7 mouse cellular contexts compared by ENCODE assay signal in genomic region chr8:61386645-61387044, GRCm38 (mm10).
A peak's percentile ranks its signal among the peaks of the same experiment; 100 is the strongest.
DNase-seq lines count a peak whose midpoint lies in the region; ATAC-seq and TF ChIP-seq lines count a peak whose summit lies in the region.

No protein-coding gene starts in this region.

- no peak for TF ChIP-seq EP300 in lung, postnatal 0 days (IDR thresholded peaks at IDR 0.05)
- TF ChIP-seq EP300 in stomach, postnatal 0 days (optimal IDR thresholded peaks at IDR 0.05): no peak

- no peak overlapping the region for H3K4me2 ChIP-seq in lung, embryonic 14.5 days
- H3K4me2 ChIP-seq in hindbrain, embryonic 13.5 days: peak overlapping the region; percentile 9; the same call in 1 of the 2 replicates
- no peak overlapping the region for H3K4me2 ChIP-seq in lung, postnatal 0 days (replicated peaks; ENCODE audit: low read depth, low read length)
- no peak overlapping the region for H3K4me2 ChIP-seq in stomach, postnatal 0 days (replicated peaks; ENCODE audit: low read depth)

- no peaks in the 10 kb centered on the region for H3K27me3 ChIP-seq in lung, embryonic 14.5 days (ENCODE audit: insufficient read depth, low read length)
- H3K27me3 ChIP-seq in embryonic facial prominence, embryonic 10.5 days (replicated peaks; ENCODE audit: low read depth, poor library complexity, severe bottlenecking): no peaks in the 10 kb centered on the region
- no peaks in the 10 kb centered on the region for H3K27me3 ChIP-seq in hindbrain, embryonic 13.5 days
- no peaks in the 10 kb centered on the region for H3K27me3 ChIP-seq in lung, postnatal 0 days (replicated peaks; ENCODE audit: insufficient read depth, low read length)
- no peaks in the 10 kb centered on the region for H3K27me3 ChIP-seq in stomach, postnatal 0 days (ENCODE audit: control insufficient read depth, insufficient read depth, low read length)
- no peaks in the 10 kb centered on the region for H3K27me3 ChIP-seq in thymus, adult 2 months (ENCODE audit: control insufficient read depth, insufficient read depth, low read length)

- TF ChIP-seq CTCF in lung, embryonic 14.5 days (IDR thresholded peaks at IDR 0.05; ENCODE audit: low read depth): peak; percentile 16
- no peak for TF ChIP-seq CTCF in lung, adult 2 months (IDR thresholded peaks at IDR 0.05; ENCODE audit: insufficient read depth, low read length)
- TF ChIP-seq CTCF in lung, postnatal 0 days (IDR thresholded peaks at IDR 0.05): peak; percentile 43
- peak; percentile 51 for TF ChIP-seq CTCF in stomach, postnatal 0 days (IDR thresholded peaks at IDR 0.05; ENCODE audit: low read depth)
- TF ChIP-seq CTCF in thymus, adult 2 months (IDR thresholded peaks at IDR 0.05; ENCODE audit: borderline replicate concordance, control insufficient read depth, extremely low read depth, insufficient read depth, low read length, poor library complexity): no peak

- peak overlapping the region; percentile 78 for H3K27ac ChIP-seq in lung, embryonic 14.5 days (ENCODE audit: low read depth)
- peak overlapping the region; percentile 80 for H3K27ac ChIP-seq in embryonic facial prominence, embryonic 10.5 days (replicated peaks)
- peak overlapping the region; percentile 73 for H3K27ac ChIP-seq in hindbrain, embryonic 13.5 days
- H3K27ac ChIP-seq in lung, postnatal 0 days (ENCODE audit: low read length): peak overlapping the region; percentile 81
- peak overlapping the region; percentile 37; the same call in 1 of the 2 replicates for H3K27ac ChIP-seq in stomach, postnatal 0 days (replicated peaks)
- H3K27ac ChIP-seq in thymus, adult 2 months (ENCODE audit: control insufficient read depth, insufficient read depth, low read length): no peak overlapping the region

- ATAC-seq in lung, embryonic 14.5 days (ENCODE audit: insufficient read depth): 0 out of 2 replicates have a peak, but pooled peaks have one; percentile 12
- ATAC-seq in hindbrain, embryonic 13.5 days (ENCODE audit: low FRiP score): peak; percentile 76
- peak; percentile 25 for ATAC-seq in lung, postnatal 0 days
- no peak; the same call in 1 of the 2 replicates for ATAC-seq in stomach, postnatal 0 days (ENCODE audit: low FRiP score, low TSS enrichment)

- no peak overlapping the region for H3K9ac ChIP-seq in lung, embryonic 14.5 days
- H3K9ac ChIP-seq in hindbrain, embryonic 13.5 days: no peak overlapping the region
- H3K9ac ChIP-seq in lung, postnatal 0 days (replicated peaks; ENCODE audit: low read depth): no peak overlapping the region
- H3K9ac ChIP-seq in stomach, postnatal 0 days (ENCODE audit: low read length): no peak overlapping the region

- peak; percentile 65 for DNase-seq in lung, embryonic 14.5 days
- no peak for DNase-seq in lung, adult 2 months
- DNase-seq in embryonic facial prominence, embryonic 10.5 days (ENCODE audit: low spot score): peak; percentile 74
- DNase-seq in lung, postnatal 0 days (ENCODE audit: low spot score): peak; percentile 72
- no peak for DNase-seq in stomach, postnatal 0 days (ENCODE audit: low spot score)
- no peak for DNase-seq in thymus, adult 2 months

- 42% methylated on average over 7 of the region's 7 CpGs for WGBS in lung, embryonic 14.5 days
- 51% methylated on average over 7 of the region's 7 CpGs for WGBS in lung, adult 2 months
- WGBS in embryonic facial prominence, embryonic 10.5 days: 10% methylated on average over 7 of the region's 7 CpGs
- WGBS in hindbrain, embryonic 13.5 days: 9% methylated on average over 7 of the region's 7 CpGs
- 38% methylated on average over 7 of the region's 7 CpGs for WGBS in lung, postnatal 0 days
- 44% methylated on average over 7 of the region's 7 CpGs for WGBS in stomach, postnatal 0 days
- WGBS in thymus, adult 2 months: 90% methylated on average over 7 of the region's 7 CpGs

- H3K36me3 ChIP-seq in lung, embryonic 14.5 days (ENCODE audit: insufficient read depth): peaks cover 28% of the 10 kb centered on the region
- peaks cover 61% of the 10 kb centered on the region for H3K36me3 ChIP-seq in embryonic facial prominence, embryonic 10.5 days (replicated peaks)
- peaks cover 13% of the 10 kb centered on the region for H3K36me3 ChIP-seq in hindbrain, embryonic 13.5 days
- H3K36me3 ChIP-seq in lung, postnatal 0 days (ENCODE audit: insufficient read depth, low read length): peaks cover 5% of the 10 kb centered on the region; the same call in 1 of the 2 replicates
- no peaks in the 10 kb centered on the region; the same call in 1 of the 2 replicates for H3K36me3 ChIP-seq in stomach, postnatal 0 days (ENCODE audit: control insufficient read depth, insufficient read depth, low read length)
- H3K36me3 ChIP-seq in thymus, adult 2 months (ENCODE audit: control insufficient read depth, insufficient read depth, low read length): no peaks in the 10 kb centered on the region

- TF ChIP-seq POLR2A in lung, adult 2 months (IDR thresholded peaks at IDR 0.05; ENCODE audit: borderline replicate concordance, extremely low read depth, low read depth, low read length): no peak
- TF ChIP-seq POLR2A in thymus, adult 2 months (IDR thresholded peaks at IDR 0.05; ENCODE audit: control insufficient read depth, extremely low read depth, insufficient read depth, low read length, poor library complexity): no peak

- 0 out of 2 replicates have a peak, but pooled peaks cover 4% of the 10 kb centered on the region for H3K4me1 ChIP-seq in lung, embryonic 14.5 days (ENCODE audit: insufficient read depth)
- H3K4me1 ChIP-seq in lung, adult 2 months (ENCODE audit: control insufficient read depth, insufficient read depth, low read length): peaks cover 4% of the 10 kb centered on the region; the same call in 1 of the 2 replicates
- peaks cover 62% of the 10 kb centered on the region for H3K4me1 ChIP-seq in embryonic facial prominence, embryonic 10.5 days
- H3K4me1 ChIP-seq in hindbrain, embryonic 13.5 days (replicated peaks): peaks cover 52% of the 10 kb centered on the region
- H3K4me1 ChIP-seq in lung, postnatal 0 days (ENCODE audit: insufficient read depth, low read depth, low read length): peaks cover 11% of the 10 kb centered on the region; the same call in 1 of the 2 replicates
- 0 out of 2 replicates have a peak, but pooled peaks cover 3% of the 10 kb centered on the region for H3K4me1 ChIP-seq in stomach, postnatal 0 days (replicated peaks; ENCODE audit: control insufficient read depth, insufficient read depth)
- H3K4me1 ChIP-seq in thymus, adult 2 months (replicated peaks; ENCODE audit: control insufficient read depth, insufficient read depth, low read length): 0 out of 2 replicates have a peak, but pooled peaks cover 4% of the 10 kb centered on the region

- H3K4me3 ChIP-seq in lung, embryonic 14.5 days (ENCODE audit: low read depth, low read length): no peak overlapping the region
- no peak overlapping the region for H3K4me3 ChIP-seq in lung, adult 2 months (replicated peaks; ENCODE audit: extremely low read depth, low read depth, low read length)
- no peak overlapping the region for H3K4me3 ChIP-seq in embryonic facial prominence, embryonic 10.5 days
- no peak overlapping the region for H3K4me3 ChIP-seq in hindbrain, embryonic 13.5 days
- no peak overlapping the region for H3K4me3 ChIP-seq in lung, postnatal 0 days (ENCODE audit: low read depth, low read length)
- no peak overlapping the region for H3K4me3 ChIP-seq in stomach, postnatal 0 days (ENCODE audit: low read depth, low read length)
- H3K4me3 ChIP-seq in thymus, adult 2 months (ENCODE audit: control insufficient read depth, insufficient read depth, low read length): no peak overlapping the region

- H3K9me3 ChIP-seq in lung, embryonic 14.5 days (ENCODE audit: low read depth, low read length): no peaks in the 10 kb centered on the region
- H3K9me3 ChIP-seq in embryonic facial prominence, embryonic 10.5 days: no peaks in the 10 kb centered on the region
- no peaks in the 10 kb centered on the region for H3K9me3 ChIP-seq in hindbrain, embryonic 13.5 days
- H3K9me3 ChIP-seq in lung, postnatal 0 days (ENCODE audit: low read length): no peaks in the 10 kb centered on the region
- no peaks in the 10 kb centered on the region for H3K9me3 ChIP-seq in stomach, postnatal 0 days (ENCODE audit: control insufficient read depth, low read length)

Comparison
In these comparisons a context has a peak if more than half of its experiments do, and no peak if none do; other contexts are left out.
1. DNase-seq: peak in lung, embryonic 14.5 days (single experiment), embryonic facial prominence, embryonic 10.5 days (single experiment) and lung, postnatal 0 days (single experiment); none in lung, adult 2 months (single experiment), stomach, postnatal 0 days (single experiment) and thymus, adult 2 months (single experiment).
2. CTCF ChIP-seq: peak in lung, embryonic 14.5 days (single experiment), lung, postnatal 0 days (single experiment) and stomach, postnatal 0 days (single experiment); none in lung, adult 2 months (single experiment) and thymus, adult 2 months (single experiment).